Mouse (Mus musculus) R1 (cell line): ENCODE measurements around the gene Rnf167.

Experiments
- DNase-seq: peaks from one replicate; pipeline ENCODE4 v3.0.0-alpha.2; 2018; ENCODE audit warnings: low read depth, low spot score

The Rnf167 gene

DNA sequence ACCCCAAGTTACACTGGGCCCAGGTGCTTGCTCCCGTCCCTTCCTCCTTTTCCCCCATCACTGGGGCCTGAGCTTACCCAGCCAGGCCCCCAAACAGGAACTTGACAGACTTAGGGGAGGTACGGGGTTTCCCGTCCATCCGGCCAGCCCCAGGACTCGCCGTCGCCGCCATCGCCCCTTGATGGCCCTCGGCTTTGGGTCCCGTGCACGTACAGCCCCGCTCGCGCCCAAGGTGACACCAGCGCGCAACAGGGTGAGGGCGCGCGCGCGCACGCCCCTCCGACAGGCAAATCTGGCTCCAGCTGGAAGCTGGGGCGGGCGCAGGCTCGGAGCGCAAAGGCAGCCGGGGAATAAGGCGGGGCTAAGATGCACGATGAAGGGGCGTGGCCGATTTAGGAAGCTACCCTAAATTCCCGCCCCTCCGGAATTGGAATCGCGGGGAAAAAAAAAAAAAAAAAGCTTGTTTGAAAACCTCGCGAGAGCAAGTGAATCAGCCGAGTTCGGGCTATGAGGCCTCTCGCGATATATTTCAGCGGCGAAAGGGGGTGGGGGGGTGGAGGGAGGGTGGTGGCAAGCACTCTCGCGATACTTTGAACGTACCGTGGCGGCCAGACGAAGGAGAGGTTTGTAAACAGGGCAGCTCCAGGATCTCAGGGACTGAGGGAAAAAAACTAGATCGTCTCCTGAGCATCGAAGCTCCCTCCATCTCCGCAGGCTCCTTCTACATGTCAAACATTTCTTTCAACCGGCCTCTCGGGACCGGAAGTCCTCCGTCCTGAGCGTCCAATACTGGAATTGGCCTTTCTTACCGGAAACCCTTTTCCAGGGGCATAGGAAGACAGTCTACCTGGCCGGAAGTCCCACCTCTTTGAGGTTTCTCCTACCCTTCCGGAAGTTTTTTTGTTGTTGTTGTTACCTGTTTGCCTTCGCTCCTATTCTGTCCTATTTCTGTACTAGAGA, at the start of gene Rnf167, which contains the start of gene Slc25a11:
Gene Rnf167 (plus strand): TSS at position 545 of the 960 bp plus-strand sequence.
Gene Slc25a11 (minus strand): TSS at position 789 of the 960 bp plus-strand sequence.
- peak; percentile 99 for DNase-seq

GRCm38 (mm10) chr11:70597301-70597700, 49.7 kb upstream of the Rnf167 start:
- no peak for DNase-seq

DNA sequence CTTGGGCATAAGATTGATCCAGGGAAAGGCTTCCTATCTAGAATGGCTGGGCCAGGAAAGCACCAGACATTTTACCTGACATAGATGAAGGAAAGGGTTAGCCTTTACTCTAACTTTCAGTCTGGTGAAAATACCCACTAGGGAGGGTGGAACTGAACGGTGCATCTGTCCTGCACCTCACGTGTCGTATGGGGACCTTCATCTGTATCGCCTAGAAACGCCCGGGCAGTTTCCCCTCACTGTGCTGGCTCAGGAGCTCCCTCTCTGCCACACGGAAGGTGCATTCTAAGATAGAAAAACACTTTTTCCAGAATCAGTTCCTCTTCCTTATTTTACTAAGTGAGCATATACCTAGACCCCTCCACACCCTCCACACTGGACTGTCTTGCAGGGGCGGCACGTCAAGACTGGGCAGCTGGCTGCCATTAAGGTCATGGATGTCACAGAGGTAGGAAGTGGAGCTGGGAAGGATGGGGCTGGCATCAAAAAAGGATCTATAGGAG, 48.5 kb upstream of the Rnf167 start:
- DNase-seq, result no peak

- DNase-seq, result peak; percentile 70
Observed at GRCm38 (mm10) chr11:70605024-70605566, 41.9 kb upstream of the Rnf167 start.

GRCm38 (mm10) chr11:70606717-70607116, 40.3 kb upstream of the Rnf167 start:
- no peak for DNase-seq

DNA sequence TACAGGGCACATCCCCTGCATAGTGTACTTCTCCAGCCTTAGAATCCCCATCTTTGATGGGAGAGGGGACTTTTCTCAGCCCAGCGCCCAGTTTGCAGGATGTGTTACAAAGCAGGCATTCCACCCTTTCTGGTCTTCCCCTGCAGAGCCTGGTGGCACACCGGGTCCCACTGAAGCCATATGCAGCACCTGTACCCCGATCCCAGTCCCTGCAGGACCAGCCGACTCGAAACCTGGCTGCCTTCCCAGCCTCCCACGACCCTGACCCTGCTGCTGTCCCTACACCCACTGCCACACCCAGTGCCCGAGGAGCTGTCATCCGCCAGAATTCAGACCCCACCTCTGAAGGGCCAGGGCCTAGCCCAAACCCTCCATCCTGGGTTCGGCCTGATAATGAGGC, 39.4 kb upstream of the Rnf167 start:
- DNase-seq, result no peak

GRCm38 (mm10) chr11:70608381-70609066, 38.5 kb upstream of the Rnf167 start:
- DNase-seq, result peak; percentile 68

GRCm38 (mm10) chr11:70610752-70611151, 36.3 kb upstream of the Rnf167 start:
- no peak for DNase-seq

GRCm38 (mm10) chr11:70612505-70612904, 34.5 kb upstream of the Rnf167 start:
- DNase-seq, result no peak

DNA sequence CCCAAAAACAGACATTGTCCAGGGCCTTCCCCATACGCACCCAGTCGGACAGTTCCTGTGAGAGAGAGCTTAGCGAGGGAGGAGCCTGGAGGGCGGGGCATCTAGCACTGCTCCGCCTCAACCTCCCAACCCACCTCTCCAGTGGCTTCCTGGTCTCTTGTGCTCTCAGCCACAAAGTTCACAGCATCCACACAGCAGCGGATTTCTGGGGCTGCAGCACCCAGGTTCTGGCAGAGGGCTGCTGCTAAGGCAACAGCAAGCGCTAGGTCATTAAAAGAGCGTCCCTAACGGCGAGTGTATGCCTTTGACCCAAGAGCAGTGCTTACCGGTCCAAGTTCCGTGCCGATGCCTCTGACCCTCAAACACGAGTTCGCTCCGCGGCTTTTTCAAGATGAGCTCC, 32.0 kb upstream of the Rnf167 start:
- DNase-seq, result peak; percentile 90

DNA sequence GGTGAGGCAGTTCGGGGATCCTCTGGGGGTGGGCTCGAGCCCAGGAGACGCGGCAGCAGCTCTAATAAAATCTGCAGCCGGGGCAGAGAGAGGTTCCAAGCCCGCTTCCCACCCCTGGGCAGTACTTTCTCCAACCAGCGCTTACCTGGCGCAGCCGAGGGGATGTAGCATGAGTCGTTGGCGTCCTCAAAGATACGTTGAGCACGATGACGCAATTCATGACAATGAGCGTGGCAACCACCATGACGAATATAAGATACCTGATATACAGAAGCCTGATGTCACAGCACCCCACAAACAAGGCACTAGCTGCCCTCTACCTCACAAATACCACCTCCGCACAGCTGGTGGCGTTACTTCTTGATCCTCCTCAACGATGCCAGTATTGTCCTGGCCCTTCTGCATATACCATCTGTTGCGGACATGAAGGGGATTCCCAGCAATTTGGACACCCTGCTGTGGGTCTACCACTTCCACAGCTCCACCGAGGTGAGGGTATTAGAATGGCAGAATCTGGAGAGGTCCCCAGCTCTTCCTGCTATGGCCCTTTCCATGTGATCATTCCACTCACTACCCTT, 31.4 kb upstream of the Rnf167 start, which contains the start of gene 4930544D05Rik:
Gene 4930544D05Rik (plus strand): TSS at position 333 of the 578 bp plus-strand sequence.
- no peak for DNase-seq

DNA sequence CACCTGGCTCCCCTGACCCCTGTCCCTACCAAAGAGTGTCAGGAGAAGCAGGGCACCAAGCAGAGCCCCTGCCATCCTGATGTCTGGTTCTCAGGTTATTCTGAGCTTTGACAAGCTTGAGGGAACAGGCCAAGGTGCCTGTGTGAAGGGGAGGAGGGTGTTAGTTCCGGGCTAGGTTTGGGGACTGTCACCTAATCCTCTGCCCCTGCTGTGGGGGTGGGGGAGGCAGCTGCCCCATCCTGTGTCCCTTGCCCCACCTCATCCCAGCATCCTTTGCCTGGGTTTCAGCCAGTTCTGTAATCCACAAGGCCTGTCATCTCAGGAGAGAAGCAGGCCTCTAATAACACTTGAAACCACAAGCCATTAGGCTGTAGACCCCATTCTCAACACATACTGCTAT, 27.9 kb upstream of the Rnf167 start, which contains the start of gene Chrne:
Gene Chrne (minus strand): TSS at position 116 of the 400 bp plus-strand sequence.
- DNase-seq, result no peak

- DNase-seq, result peak; percentile 80
Observed at GRCm38 (mm10) chr11:70621972-70622814, 24.8 kb upstream of the Rnf167 start.

DNA sequence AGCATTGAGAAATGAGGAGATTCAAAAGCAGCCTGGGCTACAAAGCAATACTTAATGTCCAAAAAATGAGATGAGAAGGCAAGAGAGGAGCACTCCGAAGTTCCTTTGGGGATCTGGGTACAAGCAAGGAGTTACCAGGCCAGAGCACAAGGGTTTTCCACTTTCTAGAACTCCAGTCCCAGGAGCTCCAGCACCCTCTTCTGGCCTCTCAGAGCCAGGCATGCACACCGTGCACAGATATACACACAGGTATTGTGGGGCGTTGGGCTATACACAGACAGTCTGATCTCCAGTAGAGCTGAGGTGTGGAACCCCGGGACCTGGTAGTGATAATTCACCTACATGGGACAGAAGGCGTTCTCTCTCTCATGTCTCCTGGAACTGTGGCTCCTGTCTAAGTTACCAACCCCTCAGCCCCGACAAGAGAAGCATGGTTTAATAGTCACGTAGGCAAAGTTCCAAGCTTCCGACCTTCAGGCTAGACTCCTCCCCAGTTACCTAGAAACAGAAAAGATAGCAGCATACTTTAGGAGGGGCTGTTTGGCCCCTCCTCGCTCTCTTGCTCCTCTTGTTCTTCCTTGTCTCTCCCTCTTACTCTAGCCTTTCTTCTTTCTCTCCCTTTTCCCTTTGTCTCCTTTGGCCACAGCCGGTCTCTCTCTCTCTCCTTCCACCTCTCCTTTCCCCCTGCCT, 23.8 kb upstream of the Rnf167 start:
- peak; percentile 87 for DNase-seq

GRCm38 (mm10) chr11:70625473-70625872, 21.6 kb upstream of the Rnf167 start:
- peak; percentile 75 for DNase-seq

DNA sequence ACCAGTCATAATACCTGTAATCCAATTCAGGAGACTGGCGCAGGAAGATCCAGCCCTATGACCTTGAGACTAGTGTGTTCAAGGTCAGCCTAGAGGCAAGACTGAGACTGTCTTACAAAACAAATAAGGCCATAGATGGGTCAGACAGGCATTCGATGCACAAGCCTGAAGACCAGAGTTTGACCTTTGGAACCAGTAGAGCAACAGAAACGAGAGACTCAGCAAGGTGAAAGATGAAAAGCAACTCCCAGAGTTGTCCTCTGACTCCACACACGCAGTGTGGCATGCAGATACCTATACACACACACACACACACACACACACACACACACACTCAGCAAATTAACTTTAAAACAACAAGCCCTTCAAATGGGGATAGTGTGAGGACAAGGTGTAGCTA, 20.2 kb upstream of the Rnf167 start:
- DNase-seq, result peak; percentile 35

DNA sequence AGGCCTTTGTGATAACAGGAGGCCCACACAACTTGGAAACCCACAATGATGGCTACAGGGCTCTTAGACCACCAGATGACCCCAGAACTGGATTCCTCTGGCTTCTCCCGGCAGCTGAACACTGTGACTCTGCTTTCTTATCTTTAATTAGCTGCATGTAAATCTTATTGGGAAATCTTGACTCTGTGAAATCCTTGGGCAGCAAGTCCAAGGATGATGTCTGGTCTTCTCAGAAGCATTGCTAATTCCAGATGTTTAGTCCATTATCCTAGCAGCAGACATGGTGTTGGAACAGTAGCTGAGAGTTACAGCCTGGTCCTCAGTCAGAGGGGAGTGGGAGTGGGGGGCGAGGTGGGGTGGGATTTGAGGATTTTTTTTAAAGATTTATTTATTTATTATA, 18.6 kb upstream of the Rnf167 start:
- no peak for DNase-seq

DNA sequence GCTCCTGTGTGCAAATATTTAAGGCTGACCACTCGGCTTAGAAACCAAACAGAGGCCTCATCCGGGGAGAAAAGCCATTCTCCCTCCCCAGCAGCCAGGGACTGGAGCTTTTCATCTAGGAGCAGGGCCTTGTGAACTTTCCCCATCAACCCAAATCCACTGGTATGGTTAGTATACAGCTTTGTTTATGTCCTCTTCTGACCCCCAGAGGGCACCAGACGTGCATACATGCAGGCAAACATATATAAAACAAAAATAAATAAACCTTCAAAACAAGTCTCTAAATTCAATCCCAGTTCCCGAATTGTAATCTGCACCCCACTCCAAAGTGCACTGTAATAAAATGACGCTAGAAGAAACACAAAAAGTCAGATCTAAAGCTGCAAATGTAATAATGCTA, 17.5 kb upstream of the Rnf167 start:
- peak; percentile 49 for DNase-seq

GRCm38 (mm10) chr11:70630129-70630528, 16.9 kb upstream of the Rnf167 start:
- DNase-seq, result no peak

DNA sequence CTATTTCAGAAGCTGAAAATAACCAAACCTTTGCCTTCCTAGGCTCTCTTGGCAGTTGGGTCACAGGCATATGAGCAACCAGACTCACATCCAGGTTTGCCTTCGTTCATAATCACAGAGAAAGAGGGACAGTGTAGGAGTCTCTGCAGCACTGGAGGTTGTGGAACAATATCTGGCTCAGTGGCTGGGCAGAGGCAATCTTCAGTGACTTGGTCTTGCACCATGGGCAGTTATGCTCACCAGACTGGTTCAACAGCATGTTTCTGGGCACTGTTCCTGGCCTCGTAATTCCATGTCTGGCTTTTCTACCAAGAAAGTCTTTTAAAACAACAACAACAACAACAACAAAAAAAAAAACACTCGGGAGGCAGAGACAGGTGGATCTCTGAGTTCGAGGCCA, 11.4 kb upstream of the Rnf167 start:
- DNase-seq, result no peak
